Comparison of ENCODE assay signal across 9 mouse cellular contexts in the genomic region with DNA sequence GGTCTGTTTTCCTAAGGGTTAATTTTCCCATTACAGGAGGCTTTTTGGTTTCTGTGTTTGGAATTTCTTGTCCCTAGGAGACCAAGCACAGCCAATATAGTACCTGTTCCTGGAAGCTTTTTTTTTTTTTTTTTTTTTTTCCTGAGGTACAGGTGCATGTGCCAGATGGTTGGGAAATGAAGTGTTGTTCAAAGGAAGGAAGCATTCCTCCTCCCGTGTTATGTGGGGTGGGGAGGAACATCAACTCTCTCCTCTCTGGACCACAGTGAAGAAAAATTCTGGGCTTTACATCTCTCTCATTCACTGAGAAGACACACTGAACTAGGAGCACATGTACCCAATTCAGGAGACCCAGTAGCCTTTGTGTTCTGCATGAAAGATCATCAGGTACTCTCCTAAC. TPM values are rescaled to one million over a fixed set of nuclear protein-coding genes. Genes with fewer than 3 reads are reported as not detected.
A peak's percentile ranks its signal among the peaks of the same experiment; 100 is the strongest.
DNase-seq lines count a peak whose midpoint lies in the region; ATAC-seq and TF ChIP-seq lines count a peak whose summit lies in the region.
"Had no signal": no experiment of that assay in that cellular context is flagged by ENCODE, and none has a peak within 500 bp of the region (broad histone marks: within the 10 kb centered on the region; RNA-seq: fewer than 3 reads in every experiment).

No protein-coding gene starts in this region.

- H3K4me2 ChIP-seq in limb, embryonic 11.5 days (ENCODE audit: low read depth, severe bottlenecking): peak overlapping the region; percentile 86
- peak overlapping the region; percentile 90 for H3K4me2 ChIP-seq in neural tube, embryonic 13.5 days

- no peaks in the 10 kb centered on the region for H3K27me3 ChIP-seq in forebrain, embryonic 10.5 days (ENCODE audit: poor library complexity, severe bottlenecking)
- H3K27me3 ChIP-seq in limb, embryonic 11.5 days (ENCODE audit: control insufficient read depth, insufficient read depth, low read length): no peaks in the 10 kb centered on the region
- no peaks in the 10 kb centered on the region for H3K27me3 ChIP-seq in neural tube, embryonic 13.5 days

- ATAC-seq in limb, embryonic 11.5 days (ENCODE audit: insufficient number of reproducible peaks, low FRiP score, low TSS enrichment, low read depth): no peak
- ATAC-seq in neural tube, embryonic 13.5 days (ENCODE audit: low read depth): no peak
- ATAC-seq in erythroblast, adult 5-6 weeks (replicated peaks; ENCODE audit: low FRiP score, poor library complexity, severe bottlenecking): no peak

- H3K9ac ChIP-seq in limb, embryonic 11.5 days (ENCODE audit: low read length): no peak overlapping the region
- peak overlapping the region; percentile 93 for H3K9ac ChIP-seq in neural tube, embryonic 13.5 days

- no peak for DNase-seq in layer of hippocampus, adult 2 months (ENCODE audit: low spot score in 2 of 2)
- no peak for DNase-seq in layer of hippocampus, adult 9-11 months
- no peak for DNase-seq in forebrain, embryonic 10.5 days (ENCODE audit: extremely low spot score, low spot score)
- no peak for DNase-seq in limb, embryonic 11.5 days (ENCODE audit: low spot score)
- DNase-seq in thymus, postnatal 10 days (ENCODE audit: low spot score in 2 of 2): no peak
- no peak for DNase-seq in yolk sac, embryonic 10.5 days (ENCODE audit: low spot score)
- DNase-seq: retina, postnatal 1 day had no signal

- peaks cover 53% of the 10 kb centered on the region for H3K36me3 ChIP-seq in forebrain, embryonic 10.5 days (replicated peaks)
- peaks cover 13% of the 10 kb centered on the region for H3K36me3 ChIP-seq in limb, embryonic 11.5 days (ENCODE audit: control insufficient read depth, insufficient read depth, low read length)
- H3K36me3 ChIP-seq in neural tube, embryonic 13.5 days: peaks cover 45% of the 10 kb centered on the region

- peaks cover 51% of the 10 kb centered on the region for H3K4me1 ChIP-seq in forebrain, embryonic 10.5 days
- peaks cover 15% of the 10 kb centered on the region for H3K4me1 ChIP-seq in limb, embryonic 11.5 days (ENCODE audit: control insufficient read depth, insufficient read depth, low read length)
- peaks cover 54% of the 10 kb centered on the region for H3K4me1 ChIP-seq in neural tube, embryonic 13.5 days (replicated peaks)

- peak overlapping the region; percentile 93; the same call in 1 of the 2 replicates for H3K4me3 ChIP-seq in layer of hippocampus, adult 2 months
- peak overlapping the region; percentile 99 for H3K4me3 ChIP-seq in forebrain, embryonic 10.5 days
- H3K4me3 ChIP-seq in limb, embryonic 11.5 days (ENCODE audit: low read depth, low read length): no peak overlapping the region
- peak overlapping the region; percentile 92 for H3K4me3 ChIP-seq in neural tube, embryonic 13.5 days

- H3K9me3 ChIP-seq in forebrain, embryonic 10.5 days: no peaks in the 10 kb centered on the region
- no peaks in the 10 kb centered on the region for H3K9me3 ChIP-seq in limb, embryonic 11.5 days (ENCODE audit: control insufficient read depth, low read length)
- H3K9me3 ChIP-seq in neural tube, embryonic 13.5 days: no peaks in the 10 kb centered on the region

- WGBS in forebrain, embryonic 10.5 days: 59% methylated on average over 1 of the region's 1 CpGs
- WGBS in limb, embryonic 11.5 days: 75% methylated on average over 1 of the region's 1 CpGs
- 75% methylated on average over 1 of the region's 1 CpGs for WGBS in neural tube, embryonic 13.5 days

- TF ChIP-seq CTCF in layer of hippocampus, adult 2 months (conservative IDR thresholded peaks at IDR 0.05): no peak

- peak overlapping the region; percentile 96; the same call in 1 of the 2 replicates for H3K27ac ChIP-seq in layer of hippocampus, adult 2 months
- H3K27ac ChIP-seq in forebrain, embryonic 10.5 days: no peak overlapping the region
- no peak overlapping the region for H3K27ac ChIP-seq in limb, embryonic 11.5 days (replicated peaks; ENCODE audit: low read depth, low read length)
- no peak overlapping the region for H3K27ac ChIP-seq in neural tube, embryonic 13.5 days (replicated peaks)

RNA-seq across cellular contexts. Expression of gene Rnf41, which starts 1.6 kb away (rescaled TPM):
- 10 to 100 TPM; 69.5 to 71.8 TPM for total RNA-seq in layer of hippocampus, adult 2 months (2021)
- 40.9 and 42.9 TPM in 2 replicates for polyA plus RNA-seq in forebrain, embryonic 10.5 days (2016; fragmentation: Nextera tagmentation; extraction: Ambion mirVana)
- polyA plus RNA-seq in limb, embryonic 11.5 days (2014; fragmentation: Nextera tagmentation; extraction: Ambion mirVana): 34.3 and 34.6 TPM in 2 replicates
- polyA plus RNA-seq in neural tube, embryonic 13.5 days (2015; fragmentation: Nextera tagmentation; extraction: Ambion mirVana): 73.4 and 74.3 TPM in 2 replicates
- total RNA-seq in erythroblast, adult 5-6 weeks (2015; ENCODE audit: low replicate concordance): 2.9 and 4.6 TPM in 2 replicates
- total RNA-seq in erythroblast, adult 5-6 weeks (2017; ENCODE audit: low replicate concordance): 2.9 and 3.3 TPM in 2 replicates

RNA-seq across cellular contexts. Expression of gene Nabp2, which starts 1.8 kb away (rescaled TPM):
- 10 to 100 TPM; 88.2 to 93.0 TPM for total RNA-seq in layer of hippocampus, adult 2 months (2021)
- 161 and 164 TPM in 2 replicates for polyA plus RNA-seq in forebrain, embryonic 10.5 days (2016; fragmentation: Nextera tagmentation; extraction: Ambion mirVana)
- 89.9 and 91.8 TPM in 2 replicates for polyA plus RNA-seq in limb, embryonic 11.5 days (2014; fragmentation: Nextera tagmentation; extraction: Ambion mirVana)
- polyA plus RNA-seq in neural tube, embryonic 13.5 days (2015; fragmentation: Nextera tagmentation; extraction: Ambion mirVana): 124 and 129 TPM in 2 replicates
- total RNA-seq in erythroblast, adult 5-6 weeks (2015; ENCODE audit: low replicate concordance): 11.1 and 20.1 TPM in 2 replicates
- total RNA-seq in erythroblast, adult 5-6 weeks (2017; ENCODE audit: low replicate concordance): 7.4 and 15.2 TPM in 2 replicates

RNA-seq across cellular contexts. Expression of gene Slc39a5, which starts 12.0 kb away (rescaled TPM):
- total RNA-seq in layer of hippocampus, adult 2 months (2021): under 1 TPM in 1 of 2 experiments, not detected in 1; 0.29 TPM
- 0.30 TPM in 1 of 2 replicates, not detected in the other for polyA plus RNA-seq in forebrain, embryonic 10.5 days (2016; fragmentation: Nextera tagmentation; extraction: Ambion mirVana)
- 0.07 and 0.20 TPM in 2 replicates for polyA plus RNA-seq in limb, embryonic 11.5 days (2014; fragmentation: Nextera tagmentation; extraction: Ambion mirVana)
- polyA plus RNA-seq in neural tube, embryonic 13.5 days (2015; fragmentation: Nextera tagmentation; extraction: Ambion mirVana): not detected in 2 replicates
- total RNA-seq in erythroblast, adult 5-6 weeks (2015; ENCODE audit: low replicate concordance): not detected in 2 replicates
- total RNA-seq in erythroblast, adult 5-6 weeks (2017; ENCODE audit: low replicate concordance): not detected in 2 replicates

RNA-seq across cellular contexts. Expression of gene Ankrd52, which starts 36.2 kb away (rescaled TPM):
- 10 to 100 TPM; 50.6 to 51.6 TPM for total RNA-seq in layer of hippocampus, adult 2 months (2021)
- polyA plus RNA-seq in forebrain, embryonic 10.5 days (2016; fragmentation: Nextera tagmentation; extraction: Ambion mirVana): 11.1 and 13.1 TPM in 2 replicates
- 12.0 and 12.8 TPM in 2 replicates for polyA plus RNA-seq in limb, embryonic 11.5 days (2014; fragmentation: Nextera tagmentation; extraction: Ambion mirVana)
- 9.5 and 12.1 TPM in 2 replicates for polyA plus RNA-seq in neural tube, embryonic 13.5 days (2015; fragmentation: Nextera tagmentation; extraction: Ambion mirVana)
- total RNA-seq in erythroblast, adult 5-6 weeks (2015; ENCODE audit: low replicate concordance): 7.7 and 30.0 TPM in 2 replicates
- total RNA-seq in erythroblast, adult 5-6 weeks (2017; ENCODE audit: low replicate concordance): 2.9 and 3.5 TPM in 2 replicates

RNA-seq across cellular contexts. Expression of gene Coq10a, which starts 44.3 kb away (rescaled TPM):
- total RNA-seq in layer of hippocampus, adult 2 months (2021): 10 to 100 TPM; 48.6 to 49.2 TPM
- 9.2 and 10.1 TPM in 2 replicates for polyA plus RNA-seq in forebrain, embryonic 10.5 days (2016; fragmentation: Nextera tagmentation; extraction: Ambion mirVana)
- polyA plus RNA-seq in limb, embryonic 11.5 days (2014; fragmentation: Nextera tagmentation; extraction: Ambion mirVana): 8.5 and 11.0 TPM in 2 replicates
- 34.9 and 41.0 TPM in 2 replicates for polyA plus RNA-seq in neural tube, embryonic 13.5 days (2015; fragmentation: Nextera tagmentation; extraction: Ambion mirVana)
- total RNA-seq in erythroblast, adult 5-6 weeks (2015; ENCODE audit: low replicate concordance): 1.9 and 5.6 TPM in 2 replicates
- total RNA-seq in erythroblast, adult 5-6 weeks (2017; ENCODE audit: low replicate concordance): 2.8 and 3.2 TPM in 2 replicates
